Mouse (Mus musculus) MEL (cell line): ENCODE results near the gene Sox3. TPM values are rescaled to one million over a fixed set of nuclear protein-coding genes. Genes with fewer than 3 reads are reported as not detected.

Experiments
- DNase-seq: peaks from one replicate; pipeline ENCODE4 v3.0.0; 2011; ENCODE audit warnings: low read depth, low spot score
- H3K27ac ChIP-seq: 2 replicates; pipeline ENCODE4 v1.5.1; 2012; ENCODE audit warnings: low read depth, mild to moderate bottlenecking, control low read depth, low read length, moderate library complexity; ENCODE audit not compliant: control insufficient read depth
- H3K27me3 ChIP-seq, 2 experiments: fragments of 150-350 bp in 1 of 2; sonication (generic) in 1 of 2; 2 replicates each; pipeline ENCODE4 v1.6.1; 2012; ENCODE audit warnings: low read length in 2 of 2, mild to moderate bottlenecking in 2 of 2, improper control_type of control experiment in 1 of 2, moderate library complexity in 1 of 2; ENCODE audit not compliant: insufficient read depth in 2 of 2, control insufficient read depth in 1 of 2
- H3K36me3 ChIP-seq, 2 experiments: 2 replicates each; pipeline ENCODE4 v1.6.1; 2012 to 2014; ENCODE audit warnings: low read length in 2 of 2, improper control_type of control experiment in 1 of 2, inconsistent platforms in 1 of 2, mild to moderate bottlenecking in 1 of 2; ENCODE audit not compliant: insufficient read depth in 2 of 2, control insufficient read depth in 1 of 2
- H3K4me1 ChIP-seq, 2 experiments: fragments of 150-350 bp in 1 of 2; sonication (generic) in 1 of 2; 2 replicates each; pipeline ENCODE4 v1.6.1; 2012; ENCODE audit warnings: low read length in 2 of 2, improper control_type of control experiment in 1 of 2, mild to moderate bottlenecking in 1 of 2; ENCODE audit not compliant: insufficient read depth in 2 of 2, control insufficient read depth in 1 of 2
- H3K4me3 ChIP-seq, 2 experiments: fragments of 150-350 bp in 1 of 2; sonication (generic) in 1 of 2; 2 replicates each; pipeline ENCODE4 v1.5.1; 2012; ENCODE audit warnings: low read depth in 2 of 2, low read length in 2 of 2, mild to moderate bottlenecking in 2 of 2, moderate library complexity in 2 of 2, control low read depth in 1 of 2, improper control_type of control experiment in 1 of 2; ENCODE audit not compliant: control insufficient read depth in 1 of 2, insufficient read depth in 1 of 2
- H3K79me2 ChIP-seq: 2 replicates; pipeline ENCODE4 v1.6.1; 2012; ENCODE audit warnings: mild to moderate bottlenecking, low read length, moderate library complexity; ENCODE audit not compliant: control insufficient read depth, poor library complexity, insufficient read depth
- H3K9ac ChIP-seq: 2 replicates; pipeline ENCODE4 v1.6.1; 2012; ENCODE audit warnings: low read depth, mild to moderate bottlenecking, control low read depth, low read length, moderate library complexity; ENCODE audit not compliant: control insufficient read depth, poor library complexity, severe bottlenecking
- H3K9me3 ChIP-seq: fragments of 150-350 bp; sonication (generic); replicated peaks from 2 replicates; pipeline ENCODE4 v1.6.1; 2012; ENCODE audit warnings: mild to moderate bottlenecking, low read length, improper control_type of control experiment, moderate library complexity; ENCODE audit not compliant: insufficient read depth
- BHLHE40 ChIP-seq: IDR thresholded peaks from 2 replicates; pipeline ENCODE4 v1.6.1; 2012; ENCODE audit warnings: low read depth, mild to moderate bottlenecking, inconsistent platforms, low read length, improper control_type of control experiment, borderline replicate concordance
- CTCF ChIP-seq, 3 experiments: IDR thresholded peaks in 2 of 3; conservative IDR thresholded peaks in 1 of 3; 2 replicates each; pipeline ENCODE4 v1.5.1; 2011 to 2012; ENCODE audit warnings: low read length in 3 of 3, low read depth in 2 of 3, mild to moderate bottlenecking in 2 of 3, improper control_type of control experiment in 1 of 3, inconsistent platforms in 1 of 3, mixed read lengths in 1 of 3, moderate library complexity in 1 of 3; ENCODE audit not compliant: control insufficient read depth in 1 of 3, insufficient read depth in 1 of 3, poor library complexity in 1 of 3, severe bottlenecking in 1 of 3
- E2F4 ChIP-seq: IDR thresholded peaks from 2 replicates; pipeline ENCODE4 v1.6.1; 2011; ENCODE audit warnings: low read depth, low read length, improper control_type of control experiment, borderline replicate concordance
- ELF1 ChIP-seq: IDR thresholded peaks from 2 replicates; pipeline ENCODE4 v1.6.1; 2014; ENCODE audit warnings: low read depth, mild to moderate bottlenecking, inconsistent platforms, low read length, improper control_type of control experiment, moderate library complexity
- EP300 ChIP-seq, 2 experiments: IDR thresholded peaks; 2 replicates each; pipeline ENCODE4 v1.6.1; 2011; ENCODE audit warnings: improper control_type of control experiment in 2 of 2, low read length in 2 of 2, low read depth in 1 of 2, mild to moderate bottlenecking in 1 of 2
- HCFC1 ChIP-seq: IDR thresholded peaks from 2 replicates; pipeline ENCODE4 v1.6.1; 2012; ENCODE audit warnings: low read depth, mild to moderate bottlenecking, inconsistent platforms, low read length, improper control_type of control experiment, moderate library complexity
- JUND ChIP-seq: IDR thresholded peaks from 2 replicates; pipeline ENCODE4 v1.6.1; 2011; ENCODE audit warnings: low read depth, mild to moderate bottlenecking, improper control_type of control experiment, low read length
- KAT2A ChIP-seq: conservative IDR thresholded peaks from 2 replicates; pipeline ENCODE4 v1.6.1; 2012; ENCODE audit warnings: low read depth, low read length, improper control_type of control experiment, inconsistent platforms
- MXI1 ChIP-seq: IDR thresholded peaks from 2 replicates; pipeline ENCODE4 v1.6.1; 2011; ENCODE audit warnings: mild to moderate bottlenecking, low read depth, low read length, improper control_type of control experiment
- MYB ChIP-seq: IDR thresholded peaks from 2 replicates; pipeline ENCODE4 v1.6.1; 2011; ENCODE audit warnings: mild to moderate bottlenecking, low read depth, low read length, improper control_type of control experiment
- NRF1 ChIP-seq: IDR thresholded peaks from 2 replicates; pipeline ENCODE4 v1.6.1; 2014; ENCODE audit warnings: low read depth, mild to moderate bottlenecking, inconsistent platforms, low read length, improper control_type of control experiment, moderate library complexity; ENCODE audit not compliant: poor library complexity, insufficient read depth, severe bottlenecking
- POLR2AphosphoS5 ChIP-seq: IDR thresholded peaks from 2 replicates; pipeline ENCODE4 v1.6.1; 2012; ENCODE audit warnings: low read depth, borderline replicate concordance, mild to moderate bottlenecking, inconsistent platforms, low read length, moderate library complexity, mixed read lengths
- RAD21 ChIP-seq: IDR thresholded peaks from 2 replicates; pipeline ENCODE4 v1.6.1; 2011; ENCODE audit warnings: mild to moderate bottlenecking, low read depth, low read length, improper control_type of control experiment
- RCOR1 ChIP-seq: IDR thresholded peaks from 2 replicates; pipeline ENCODE4 v1.6.1; 2012; ENCODE audit warnings: low read depth, mild to moderate bottlenecking, inconsistent platforms, low read length, improper control_type of control experiment
- TAL1 ChIP-seq: IDR thresholded peaks from 2 replicates; pipeline ENCODE4 v1.6.1; 2012; ENCODE audit warnings: mild to moderate bottlenecking, inconsistent platforms, low read length, moderate library complexity, mixed read lengths
- TBP ChIP-seq: IDR thresholded peaks from 2 replicates; pipeline ENCODE4 v1.8.0; 2011; ENCODE audit warnings: low read depth, low read length, improper control_type of control experiment
- USF2 ChIP-seq, 2 experiments: IDR thresholded peaks; 2 replicates each; pipeline ENCODE4 v1.6.1; 2011 to 2012; ENCODE audit warnings: improper control_type of control experiment in 2 of 2, low read length in 2 of 2, borderline replicate concordance in 1 of 2, inconsistent platforms in 1 of 2, low read depth in 1 of 2, mild to moderate bottlenecking in 1 of 2; ENCODE audit not compliant: insufficient read depth in 1 of 2
- ZKSCAN1 ChIP-seq: IDR thresholded peaks from 2 replicates; pipeline ENCODE4 v1.6.1; 2012; ENCODE audit warnings: low read depth, mild to moderate bottlenecking, inconsistent platforms, low read length, improper control_type of control experiment, moderate library complexity
- ZNF384 ChIP-seq: IDR thresholded peaks from 2 replicates; pipeline ENCODE4 v1.6.1; 2012; ENCODE audit warnings: low read depth, mild to moderate bottlenecking, inconsistent platforms, low read length, improper control_type of control experiment
- polyA plus RNA-seq, 2 experiments: library from polyadenylated mRNA; stranded (reverse) in 1 of 2; unstranded in 1 of 2; fragments of >175 nt in 1 of 2; fragments of >200 nt in 1 of 2; gene quantifications; 2 replicates each; pipeline versions ENCODE4 v1.2.1 to v1.2.4; 2012; ENCODE audit warnings: low replicate concordance in 2 of 2, low read depth in 1 of 2; ENCODE audit not compliant: insufficient read length in 2 of 2, insufficient read depth in 1 of 2, missing spikeins in 1 of 2
- total RNA-seq: library from RNA; depleted of rRNA; stranded (reverse); fragments of 300-350 nt; gene quantifications from 2 replicates; pipeline ENCODE4 v1.2.3, GENCODE M21; 2012

The Sox3 gene
- total and polyA plus RNA-seq, 3 experiments: not detected

DNA sequence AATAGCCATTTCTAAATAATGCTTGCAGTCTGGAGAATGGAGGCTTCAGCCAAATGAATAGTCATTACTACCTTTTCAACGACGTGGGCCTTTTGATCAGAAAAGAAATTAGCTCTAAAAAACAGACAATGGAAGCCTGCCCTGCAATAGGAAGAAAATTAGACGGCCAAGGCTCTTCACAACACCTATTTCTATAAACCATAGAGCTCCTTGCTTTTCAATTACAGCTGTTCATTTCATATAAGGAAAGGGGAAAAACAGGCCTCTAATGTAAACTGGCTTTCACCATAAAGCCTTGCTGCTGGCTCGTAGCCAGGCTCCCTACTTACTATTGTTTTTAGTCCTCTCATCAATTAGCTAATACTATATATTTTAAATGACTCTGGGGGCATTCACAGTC is 6.3 kb upstream of the Sox3 start:
- Histone ChIP-seq H3K36me3 (no peaks in the 10 kb centered on the region), H3K79me2 (no peaks in the 10 kb centered on the region), H3K27ac (no peak overlapping the region), H3K4me1 (no peaks in the 10 kb centered on the region), H3K4me3 (no peak overlapping the region), H3K9me3 (no peaks in the 10 kb centered on the region), H3K27me3 (no peaks in the 10 kb centered on the region), H3K9ac (no peak overlapping the region)
- no peak for DNase-seq
- TF ChIP-seq KAT2A (no peak), CTCF (IDR thresholded peaks at IDR 0.05 in 2 of 3, conservative IDR thresholded peaks at IDR 0.05 in 1 of 3; ENCODE audit: control insufficient read depth in 1 of 3, insufficient read depth in 1 of 3, low read depth in 2 of 3, low read length in 3 of 3, poor library complexity in 1 of 3, severe bottlenecking in 1 of 3) (no peak)
- TF ChIP-seq, all 39 proteins: peak for 0

DNA sequence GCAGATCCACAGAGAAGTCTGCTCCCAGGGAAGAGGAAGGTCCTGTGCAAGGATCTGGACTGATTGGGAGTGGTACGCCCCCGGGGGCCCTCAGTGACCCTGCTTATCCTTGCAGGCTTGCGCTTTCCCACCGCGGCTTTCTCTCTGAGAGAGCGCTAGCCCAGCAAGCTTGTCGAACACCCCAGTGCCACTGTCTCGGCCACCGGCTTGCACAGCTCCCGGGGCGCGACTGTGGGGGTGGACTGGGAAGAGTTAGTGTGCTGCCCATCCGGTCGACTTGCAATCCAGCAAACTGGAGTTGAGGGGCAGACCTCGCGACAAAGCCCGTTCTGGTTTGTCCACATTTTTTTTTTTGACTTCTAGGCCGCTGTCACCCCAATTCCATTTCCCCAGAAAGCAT is 5.4 kb upstream of the Sox3 start:
- no peak overlapping the region for H3K9ac ChIP-seq
- TF ChIP-seq E2F4 (no peak), POLR2AphosphoS5 (no peak), RAD21 (no peak), ZNF384 (no peak), ELF1 (no peak), TBP (no peak), KAT2A (no peak), JUND (no peak), ZKSCAN1 (no peak), MYB (no peak), NRF1 (no peak), HCFC1 (no peak), EP300 (IDR thresholded peaks at IDR 0.05; ENCODE audit: low read depth in 1 of 2, low read length in 2 of 2) (no peak), CTCF (IDR thresholded peaks at IDR 0.05 in 2 of 3, conservative IDR thresholded peaks at IDR 0.05 in 1 of 3; ENCODE audit: control insufficient read depth in 1 of 3, insufficient read depth in 1 of 3, low read depth in 2 of 3, low read length in 3 of 3, poor library complexity in 1 of 3, severe bottlenecking in 1 of 3) (no peak), RCOR1 (no peak), BHLHE40 (no peak), MXI1 (no peak), USF2 (IDR thresholded peaks at IDR 0.05; ENCODE audit: borderline replicate concordance in 1 of 2, insufficient read depth in 1 of 2, low read depth in 1 of 2, low read length in 2 of 2) (no peak), TAL1 (no peak)
- TF ChIP-seq, all 39 proteins: peak for 0
- Histone ChIP-seq H3K9me3 (no peaks in the 10 kb centered on the region), H3K4me3 (no peak overlapping the region), H3K27me3 (no peaks in the 10 kb centered on the region), H3K4me1 (no peaks in the 10 kb centered on the region), H3K79me2 (no peaks in the 10 kb centered on the region), H3K27ac (no peak overlapping the region), H3K36me3 (no peaks in the 10 kb centered on the region)
- DNase-seq: no peak
